Mouse (Mus musculus): ENCODE results near the gene Tmem120b.

DNA sequence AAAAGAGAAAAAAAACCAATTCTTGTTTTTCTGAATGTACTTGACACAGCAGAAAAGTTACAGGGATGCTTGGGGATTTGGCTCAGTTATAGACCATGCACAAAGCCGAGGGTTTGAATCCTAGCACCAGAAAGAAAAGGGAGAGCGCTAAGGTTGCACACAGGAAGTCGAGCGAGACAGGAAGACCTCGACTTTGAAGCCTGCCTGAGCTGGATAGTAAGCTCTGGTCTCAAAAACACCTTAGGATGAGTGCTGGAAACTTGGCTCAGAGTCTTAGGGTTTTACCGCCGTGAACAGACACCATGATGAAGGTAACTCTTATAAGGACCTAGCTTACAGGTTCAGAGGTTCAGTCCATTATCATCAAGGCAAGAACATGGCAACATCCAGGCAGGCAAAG is 46.8 kb upstream of the Tmem120b start:
- TF ChIP-seq POLR2A (IDR thresholded peaks at IDR 0.05; ENCODE audit: low read depth, low read length) (no peak), USF1 (IDR thresholded peaks at IDR 0.05; ENCODE audit: low read depth, low read length) (no peak), EP300 (IDR thresholded peaks at IDR 0.05; ENCODE audit: low read length) (no peak), MAZ (IDR thresholded peaks at IDR 0.05; ENCODE audit: low read depth, low read length) (no peak), TBP (conservative IDR thresholded peaks at IDR 0.05; ENCODE audit: low read depth, low read length) (no peak), MXI1 (IDR thresholded peaks at IDR 0.05; ENCODE audit: low read depth, low read length) (no peak)

All from CH12.LX (cell line).